ENCODE assay signal across 29 mouse cellular contexts in genomic region chr16:30888556-30889323, GRCm38 (mm10).
DNase-seq lines count a peak whose midpoint lies in the region; ATAC-seq and TF ChIP-seq lines count a peak whose summit lies in the region.
"Had no signal": no experiment of that assay in that cellular context is flagged by ENCODE, and none has a peak within 500 bp of the region (broad histone marks: within the 10 kb centered on the region; RNA-seq: fewer than 3 reads in every experiment).

No protein-coding gene starts in this region.

- TF ChIP-seq CTCF in kidney, adult 2 months (conservative IDR thresholded peaks at IDR 0.05; ENCODE audit: insufficient read depth, insufficient read length, low read depth, low read length), result 0 out of 2 replicates have a peak, but pooled peaks have one; percentile 11
- peak in 1 of 2 experiments; percentile 70; a peak in 2 of 4 replicates for TF ChIP-seq CTCF in CH12.LX (conservative IDR thresholded peaks at IDR 0.05 in 1 of 2, IDR thresholded peaks at IDR 0.05 in 1 of 2; ENCODE audit: low read depth in 2 of 2, low read length in 2 of 2)

- TF ChIP-seq EP300 in CH12.LX (IDR thresholded peaks at IDR 0.05; ENCODE audit: low read length), result no peak

- in situ Hi-C loops in CH12.LX (cut with MboI; ENCODE audit: low pct_ligation_motif_present, low pct_unique_long_range_greater_than_20kb, low sequenced_read_pairs), result loop anchor here (10.0 kb wide), 1 partner anchor 166 kb away; no protein-coding TSS in a partner anchor

- 0 out of 2 replicates have a peak, but pooled peaks cover 8% of the 10 kb centered on the region for H3K4me1 ChIP-seq in kidney, adult 2 months (ENCODE audit: control insufficient read depth, insufficient read depth, low read length)
- no peaks in the 10 kb centered on the region for H3K4me1 ChIP-seq in kidney, embryonic 16.5 days (ENCODE audit: insufficient read depth, low read length)
- H3K4me1 ChIP-seq in CH12.LX (ENCODE audit: control insufficient read depth in 1 of 2, insufficient read depth in 2 of 2), result peaks cover 0 to 10% of the 10 kb centered on the region in 2 experiments; a peak in 2 of 4 replicates
- peaks cover 5% of the 10 kb centered on the region for H3K4me1 ChIP-seq in midbrain, embryonic 15.5 days
- H3K4me1 ChIP-seq: heart, embryonic 15.5 days; kidney, embryonic 15.5 days; liver, embryonic 13.5 days had no signal

- H3K79me2 ChIP-seq in CH12.LX (replicated peaks; ENCODE audit: control insufficient read depth, extremely low read depth, insufficient read depth, poor library complexity, severe bottlenecking), result no peaks in the 10 kb centered on the region

- no peak overlapping the region for H3K9ac ChIP-seq in kidney, embryonic 16.5 days (replicated peaks; ENCODE audit: low read length)
- no peak overlapping the region for H3K9ac ChIP-seq in CH12.LX (ENCODE audit: insufficient read depth, low read depth)
- H3K9ac ChIP-seq in midbrain, embryonic 15.5 days, result no peak overlapping the region
- H3K9ac ChIP-seq: forebrain, embryonic 12.5 days; forebrain, postnatal 0 days; heart, embryonic 15.5 days; hindbrain, embryonic 12.5 days; kidney, embryonic 15.5 days; liver, embryonic 13.5 days had no signal

- TF ChIP-seq RAD21 in CH12.LX (IDR thresholded peaks at IDR 0.05; ENCODE audit: low read depth, low read length), result peak; percentile 70

- no peak for TF ChIP-seq POLR2A in kidney, adult 2 months (IDR thresholded peaks at IDR 0.05; ENCODE audit: low read depth, low read length)
- TF ChIP-seq POLR2A in CH12.LX (IDR thresholded peaks at IDR 0.05; ENCODE audit: low read depth, low read length), result no peak

- no peak overlapping the region for H3K27ac ChIP-seq in kidney, adult 2 months (ENCODE audit: insufficient read depth, low read depth, low read length)
- no peak overlapping the region for H3K27ac ChIP-seq in kidney, embryonic 16.5 days (ENCODE audit: low read length)
- no peak overlapping the region for H3K27ac ChIP-seq in CH12.LX (ENCODE audit: insufficient read depth, low read depth)
- H3K27ac ChIP-seq in midbrain, embryonic 15.5 days, result no peak overlapping the region
- H3K27ac ChIP-seq: forebrain, embryonic 12.5 days; heart, embryonic 15.5 days; hindbrain, embryonic 12.5 days; kidney, embryonic 15.5 days; liver, embryonic 13.5 days; midbrain, embryonic 10.5 days had no signal

- dilution Hi-C loops in CH12.LX (cut with MboI; ENCODE audit: extremely low pct_ligation_motif_present, extremely low pct_unique_long_range_greater_than_20kb, low sequenced_read_pairs), result no loop called here

- no peaks in the 10 kb centered on the region for H3K36me3 ChIP-seq in kidney, adult 2 months (ENCODE audit: control insufficient read depth, insufficient read depth, low read length)
- no peaks in the 10 kb centered on the region for H3K36me3 ChIP-seq in kidney, embryonic 16.5 days (ENCODE audit: insufficient read depth, low read length)
- H3K36me3 ChIP-seq in CH12.LX (replicated peaks in 1 of 2; ENCODE audit: control insufficient read depth in 1 of 2, insufficient read depth in 1 of 2, low read length in 1 of 2), result no peaks in the 10 kb centered on the region
- no peaks in the 10 kb centered on the region for H3K36me3 ChIP-seq in splenic B cell, adult 2 months (ENCODE audit: control insufficient read depth, insufficient read depth, low read length, poor library complexity, severe bottlenecking)
- H3K36me3 ChIP-seq in midbrain, embryonic 15.5 days (replicated peaks), result no peaks in the 10 kb centered on the region
- H3K36me3 ChIP-seq: forebrain, embryonic 12.5 days; G1E; heart, embryonic 15.5 days; hindbrain, embryonic 12.5 days; kidney, embryonic 15.5 days; liver, embryonic 13.5 days; midbrain, embryonic 10.5 days had no signal

- WGBS in kidney, adult 2 months, result 86% methylated on average over 3 of the region's 3 CpGs
- 89% methylated on average over 3 of the region's 3 CpGs for WGBS in kidney, embryonic 16.5 days
- WGBS in midbrain, embryonic 15.5 days, result 89% methylated on average over 3 of the region's 3 CpGs

- H3K27me3 ChIP-seq in kidney, adult 2 months (replicated peaks; ENCODE audit: control insufficient read depth, insufficient read depth, low read length), result no peaks in the 10 kb centered on the region
- no peaks in the 10 kb centered on the region for H3K27me3 ChIP-seq in kidney, embryonic 16.5 days (ENCODE audit: insufficient read depth, low read length)
- no peaks in the 10 kb centered on the region for H3K27me3 ChIP-seq in CH12.LX (replicated peaks)
- no peaks in the 10 kb centered on the region for H3K27me3 ChIP-seq in splenic B cell, adult 2 months (ENCODE audit: control insufficient read depth, insufficient read depth, low read length, poor library complexity, severe bottlenecking)
- H3K27me3 ChIP-seq in midbrain, embryonic 15.5 days (replicated peaks), result no peaks in the 10 kb centered on the region
- H3K27me3 ChIP-seq: forebrain, embryonic 12.5 days; heart, embryonic 15.5 days; hindbrain, embryonic 12.5 days; kidney, embryonic 15.5 days; liver, embryonic 13.5 days had no signal

- H3K4me3 ChIP-seq in kidney, adult 2 months (ENCODE audit: insufficient read depth, low read depth, low read length), result no peak overlapping the region
- H3K4me3 ChIP-seq in kidney, embryonic 16.5 days (ENCODE audit: low read length), result no peak overlapping the region
- no peak overlapping the region for H3K4me3 ChIP-seq in CH12.LX (replicated peaks in 1 of 3; ENCODE audit: low read depth in 2 of 3, low read length in 2 of 3, poor library complexity in 1 of 3)
- no peak overlapping the region for H3K4me3 ChIP-seq in midbrain, embryonic 15.5 days
- H3K4me3 ChIP-seq: erythroblast, embryonic 14.5 days; forebrain, embryonic 12.5 days; heart, embryonic 15.5 days; hindbrain, embryonic 12.5 days; kidney, embryonic 15.5 days; liver, embryonic 13.5 days; midbrain, embryonic 10.5 days had no signal

- no peak for ATAC-seq in kidney, embryonic 16.5 days (ENCODE audit: low FRiP score, low TSS enrichment)
- ATAC-seq in midbrain, embryonic 15.5 days (replicated peaks), result no peak
- ATAC-seq: forebrain, postnatal 0 days; midbrain, embryonic 16.5 days had no signal

- H3K9me3 ChIP-seq in kidney, embryonic 16.5 days (ENCODE audit: low read length), result peaks cover 7% of the 10 kb centered on the region; the same call in 1 of the 2 replicates
- H3K9me3 ChIP-seq in CH12.LX (replicated peaks; ENCODE audit: low read length), result peaks cover 16% of the 10 kb centered on the region
- no peaks in the 10 kb centered on the region for H3K9me3 ChIP-seq in midbrain, embryonic 15.5 days
- H3K9me3 ChIP-seq: G1E; heart, embryonic 15.5 days; hindbrain, embryonic 12.5 days; liver, embryonic 13.5 days had no signal

- H3K4me2 ChIP-seq in kidney, embryonic 16.5 days (replicated peaks; ENCODE audit: low read depth, low read length), result no peak overlapping the region
- H3K4me2 ChIP-seq in CH12.LX (ENCODE audit: insufficient read depth, low read depth, poor library complexity, severe bottlenecking), result no peak overlapping the region
- H3K4me2 ChIP-seq in midbrain, embryonic 15.5 days, result no peak overlapping the region
- H3K4me2 ChIP-seq: forebrain, embryonic 12.5 days; heart, embryonic 15.5 days; hindbrain, embryonic 12.5 days; kidney, embryonic 15.5 days; liver, embryonic 13.5 days had no signal

- DNase-seq in kidney, adult 2 months, result no peak
- DNase-seq in 3T3-L1 (ENCODE audit: low read depth, low spot score) (peak; percentile 96), CH12.LX (ENCODE audit: extremely low read depth) (no peak)
- peak; percentile 13 for DNase-seq in splenic B cell, adult 2 months (ENCODE audit: low read depth, low spot score)
- no peak for DNase-seq in urinary bladder, postnatal 4 days (ENCODE audit: low spot score in 2 of 2)
- DNase-seq: adrenal gland, adult 2 months; adrenal gland, postnatal 36 days; cerebellum, adult 18-20 months; cerebellum, postnatal 10 days; forebrain, postnatal 0 days; heart, postnatal 36 days; kidney, adult 11 months; left cerebral cortex, postnatal 4 days; liver, embryonic 13.5 days; lung, adult 2 months; lung, postnatal 14 days; spleen, adult 18-20 months; thymus, adult 2 months; thymus, postnatal 36 days had no signal

TF ChIP-seq in CH12.LX, 34 proteins besides CTCF, POLR2A, EP300 and RAD21:
- TF ChIP-seq MAX (IDR thresholded peaks at IDR 0.05; ENCODE audit: low read length) (0 out of 2 replicates have a peak, but pooled peaks have one; percentile 29), USF1 (IDR thresholded peaks at IDR 0.05; ENCODE audit: low read depth, low read length) (no peak), BHLHE40 (IDR thresholded peaks at IDR 0.05; ENCODE audit: low read depth, low read length) (no peak), UBTF (IDR thresholded peaks at IDR 0.05; ENCODE audit: low read depth, low read length) (no peak), CHD2 (IDR thresholded peaks at IDR 0.05; ENCODE audit: low read length) (no peak), SMC3 (IDR thresholded peaks at IDR 0.05; ENCODE audit: low read depth, low read length) (peak; percentile 86), ELF1 (IDR thresholded peaks at IDR 0.05; ENCODE audit: low read depth, low read length) (no peak), ZNF384 (IDR thresholded peaks at IDR 0.05; ENCODE audit: low read depth, low read length) (no peak)

Comparison
In these comparisons a context has a peak if more than half of its experiments do, and no peak if none do; other contexts are left out.
1. DNase-seq: peak in 3T3-L1 (single experiment) and splenic B cell, adult 2 months (single experiment); none in kidney, adult 2 months (single experiment), CH12.LX (single experiment) and urinary bladder, postnatal 4 days (0 of 2).